ENCODE assay signal across 9 mouse cellular contexts in genomic region chr2:146810695-146811094, GRCm38 (mm10). TPM values are rescaled to one million over a fixed set of nuclear protein-coding genes. Genes with fewer than 3 reads are reported as not detected.
DNase-seq lines count a peak whose midpoint lies in the region; ATAC-seq and TF ChIP-seq lines count a peak whose summit lies in the region.
"Had no signal": no experiment of that assay in that cellular context is flagged by ENCODE, and none has a peak within 500 bp of the region (broad histone marks: within the 10 kb centered on the region; RNA-seq: fewer than 3 reads in every experiment).

No protein-coding gene starts in this region.

- H3K9ac ChIP-seq in limb, embryonic 15.5 days = no peak overlapping the region

- no peaks in the 10 kb centered on the region for H3K9me3 ChIP-seq in limb, embryonic 15.5 days

- peak overlapping the region; percentile 36 for H3K4me2 ChIP-seq in limb, embryonic 15.5 days

- ATAC-seq in cerebellum, adult (ENCODE audit: insufficient number of reproducible peaks, low FRiP score, low TSS enrichment) = no peak
- ATAC-seq in limb, embryonic 15.5 days (ENCODE audit: insufficient number of reproducible peaks, low FRiP score, low TSS enrichment, low read depth) = peak; percentile 52; the same call in 1 of the 2 replicates
- ATAC-seq in megakaryocyte-erythroid progenitor cell, adult 5-6 weeks (replicated peaks; ENCODE audit: low FRiP score, low TSS enrichment, poor library complexity, severe bottlenecking) = no peak

- H3K36me3 ChIP-seq in limb, embryonic 15.5 days = no peaks in the 10 kb centered on the region

- no peak overlapping the region for H3K4me3 ChIP-seq in lung, adult 2 months (replicated peaks; ENCODE audit: extremely low read depth, low read depth, low read length)
- peak overlapping the region; percentile 26 for H3K4me3 ChIP-seq in limb, embryonic 15.5 days
- H3K4me3 ChIP-seq: left cerebral cortex, adult 2 months had no signal

- TF ChIP-seq CTCF in lung, adult 2 months (IDR thresholded peaks at IDR 0.05; ENCODE audit: insufficient read depth, low read length) = no peak

- peak overlapping the region; percentile 5; the same call in 1 of the 2 replicates for H3K27ac ChIP-seq in limb, embryonic 15.5 days
- H3K27ac ChIP-seq: left cerebral cortex, adult 2 months had no signal

- 50% methylated on average over 13 of the region's 13 CpGs for WGBS in lung, adult 2 months
- WGBS in limb, embryonic 15.5 days = 42% methylated on average over 13 of the region's 13 CpGs

- TF ChIP-seq POLR2A in lung, adult 2 months (IDR thresholded peaks at IDR 0.05; ENCODE audit: borderline replicate concordance, extremely low read depth, low read depth, low read length) = no peak

- H3K27me3 ChIP-seq in limb, embryonic 15.5 days = no peaks in the 10 kb centered on the region

- peak; percentile 8 to 10 for DNase-seq in cerebellum, postnatal 10 days
- DNase-seq in lung, adult 2 months = peak; percentile 9
- DNase-seq in lung, postnatal 25 days (ENCODE audit: low spot score) = no peak
- peak; percentile 60 for DNase-seq in testis, postnatal 10 days (ENCODE audit: low spot score)
- no peak for DNase-seq in adrenal gland, adult 18-20 months (ENCODE audit: low spot score in 2 of 2)

- H3K4me1 ChIP-seq in lung, adult 2 months (ENCODE audit: control insufficient read depth, insufficient read depth, low read length) = no peaks in the 10 kb centered on the region
- H3K4me1 ChIP-seq in limb, embryonic 15.5 days = no peaks in the 10 kb centered on the region

RNA-seq across cellular contexts. Expression of gene Kiz, which starts 45.0 kb away (rescaled TPM):
- polyA plus RNA-seq in lung, adult 2 months (2012; rRNA removed) = 5.5 and 8.0 TPM in 2 replicates
- polyA plus RNA-seq in limb, embryonic 15.5 days (2015; fragmentation: Nextera tagmentation; extraction: Ambion mirVana) = 25.1 and 28.7 TPM in 2 replicates
- total RNA-seq in megakaryocyte-erythroid progenitor cell, adult 5-6 weeks (2014; fragmentation: Nextera tagmentation) = 23.7 and 27.4 TPM in 2 replicates
- total RNA-seq in megakaryocyte-erythroid progenitor cell, adult 5-6 weeks (2017) = 14.7 and 30.1 TPM in 2 replicates
- 10 to 100 TPM; 38.5 to 39.0 TPM for total RNA-seq in adrenal gland, adult 18-20 months (2021)

Comparison
In these comparisons a context has a peak if more than half of its experiments do, and no peak if none do; other contexts are left out.
1. DNase-seq: peak in cerebellum, postnatal 10 days (2 of 2), lung, adult 2 months (single experiment) and testis, postnatal 10 days (single experiment); none in lung, postnatal 25 days (single experiment) and adrenal gland, adult 18-20 months (0 of 2).